Mouse (Mus musculus): ENCODE data around the gene Ly6g6f. TPM values are rescaled to one million over a fixed set of nuclear protein-coding genes. Genes with fewer than 3 reads are reported as not detected.

Ly6g6f gene
- polyA plus RNA-seq, 1 experiment = 0.84 TPM

DNA sequence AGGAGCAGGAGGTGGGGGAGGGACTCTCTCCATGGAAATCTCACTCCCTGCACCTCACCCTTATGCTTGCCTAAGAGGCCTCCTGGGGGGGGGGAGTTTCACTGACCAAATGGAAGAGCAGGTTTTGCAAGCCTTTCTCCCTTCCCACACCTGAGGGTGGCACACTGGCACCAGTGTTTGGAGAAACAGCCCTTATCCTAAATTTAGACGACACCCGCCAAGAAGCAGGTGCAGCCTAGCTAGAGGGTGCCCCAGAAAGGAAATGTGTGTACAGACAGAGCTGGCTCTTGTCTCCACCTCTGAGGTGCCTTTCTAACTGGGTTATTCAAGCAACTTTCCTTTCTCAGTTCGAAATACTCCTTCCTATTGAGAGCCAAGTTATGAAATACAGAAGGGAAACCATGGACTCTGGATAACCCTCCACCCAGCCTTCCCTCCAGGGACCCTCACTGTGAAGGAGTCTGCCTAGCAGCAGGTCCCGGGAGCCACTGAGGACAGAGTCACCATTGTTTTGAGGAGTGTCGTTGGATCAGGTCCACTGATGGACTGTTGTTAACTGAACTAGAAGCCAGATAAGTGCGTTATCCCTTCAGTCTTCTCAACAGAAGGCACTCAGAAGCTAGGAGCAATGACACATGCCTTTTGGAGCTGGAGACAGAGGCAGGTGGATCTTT lies 14.7 kb downstream of the Ly6g6f start:
- Histone ChIP-seq H3K4me1 (ENCODE audit: control insufficient read depth, insufficient read depth, low read length) (no peaks in the 10 kb centered on the region), H3K4me3 (replicated peaks; ENCODE audit: extremely low read depth, low read depth, low read length) (no peak overlapping the region)
- no peak for DNase-seq
- TF ChIP-seq POLR2A (IDR thresholded peaks at IDR 0.05; ENCODE audit: borderline replicate concordance, extremely low read depth, low read depth, low read length) (no peak), CTCF (IDR thresholded peaks at IDR 0.05; ENCODE audit: insufficient read depth, low read length) (peak; percentile 21; the same call in 1 of the 2 replicates)
- 47% methylated on average over 6 of the region's 6 CpGs for WGBS

DNA sequence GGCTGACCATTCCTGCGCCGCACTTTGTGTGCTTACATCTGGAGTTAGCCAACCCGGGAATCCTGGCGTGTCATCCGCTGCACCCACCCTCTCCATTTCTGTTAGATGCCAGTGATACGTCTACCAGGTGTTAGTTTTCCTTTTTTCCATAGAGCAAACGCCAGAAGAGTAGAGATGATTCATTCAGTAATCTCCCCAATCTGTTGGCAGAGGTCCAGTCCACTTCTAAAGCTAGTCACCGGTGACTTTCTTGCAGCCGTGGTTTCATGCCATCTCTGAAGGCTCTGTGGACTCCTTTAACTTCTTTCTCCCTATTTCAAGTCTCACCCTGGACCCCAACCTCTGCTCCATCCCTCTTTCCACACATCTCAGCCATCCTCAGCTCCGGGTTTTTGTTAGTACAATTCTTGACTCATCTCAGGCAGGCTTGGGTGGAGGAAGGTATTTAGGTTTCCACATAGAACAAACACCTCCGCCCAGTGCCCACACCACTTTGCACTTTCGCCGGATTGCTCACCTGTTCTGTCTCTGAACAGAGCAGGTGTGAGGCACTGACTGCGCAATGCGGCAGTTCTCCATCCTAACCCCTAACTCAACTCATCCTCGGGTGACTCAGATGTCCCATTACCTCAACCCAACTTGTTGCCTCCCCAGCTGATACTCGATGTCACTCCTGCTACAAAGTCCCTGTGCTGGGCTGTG lies 17.0 kb downstream of the Ly6g6f start:
- 53% methylated on average over 17 of the region's 17 CpGs for WGBS
- TF ChIP-seq CTCF (IDR thresholded peaks at IDR 0.05; ENCODE audit: insufficient read depth, low read length) (no peak), POLR2A (IDR thresholded peaks at IDR 0.05; ENCODE audit: borderline replicate concordance, extremely low read depth, low read depth, low read length) (peak; percentile 20; the same call in 1 of the 2 replicates)
- no peak overlapping the region for H3K4me3 ChIP-seq (replicated peaks; ENCODE audit: extremely low read depth, low read depth, low read length)
- no peak for DNase-seq
- peaks cover 5% of the 10 kb centered on the region for H3K4me1 ChIP-seq (ENCODE audit: control insufficient read depth, insufficient read depth, low read length)

DNA sequence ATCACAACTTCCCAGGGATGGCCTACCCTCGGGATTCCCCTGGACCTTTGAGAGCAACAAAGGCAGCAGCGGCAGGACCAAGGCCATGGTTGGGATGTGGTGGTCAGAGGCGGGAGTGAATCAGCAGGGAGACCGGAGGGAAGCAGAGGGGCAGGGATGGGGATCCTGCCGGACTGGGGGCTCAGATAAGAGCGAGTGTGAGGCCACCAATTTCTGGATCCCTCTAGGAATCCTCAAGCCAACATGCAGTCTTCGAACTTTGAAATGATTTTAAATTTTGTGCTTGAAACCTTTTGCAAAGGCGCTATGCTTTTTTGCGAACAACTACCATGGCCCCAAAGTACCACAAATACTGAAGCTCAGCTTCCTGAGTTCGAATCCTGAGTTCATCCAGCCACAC lies 19.3 kb downstream of the Ly6g6f start, which contains the start of gene Mpig6b:
Mpig6b (minus strand) TSS at position 101 of the 400 bp plus-strand sequence.
- WGBS = 69% methylated on average over 10 of the region's 10 CpGs
- TF ChIP-seq CTCF (IDR thresholded peaks at IDR 0.05; ENCODE audit: insufficient read depth, low read length) (no peak), POLR2A (IDR thresholded peaks at IDR 0.05; ENCODE audit: borderline replicate concordance, extremely low read depth, low read depth, low read length) (no peak)
- peaks cover 5% of the 10 kb centered on the region for H3K4me1 ChIP-seq (ENCODE audit: control insufficient read depth, insufficient read depth, low read length)

DNA sequence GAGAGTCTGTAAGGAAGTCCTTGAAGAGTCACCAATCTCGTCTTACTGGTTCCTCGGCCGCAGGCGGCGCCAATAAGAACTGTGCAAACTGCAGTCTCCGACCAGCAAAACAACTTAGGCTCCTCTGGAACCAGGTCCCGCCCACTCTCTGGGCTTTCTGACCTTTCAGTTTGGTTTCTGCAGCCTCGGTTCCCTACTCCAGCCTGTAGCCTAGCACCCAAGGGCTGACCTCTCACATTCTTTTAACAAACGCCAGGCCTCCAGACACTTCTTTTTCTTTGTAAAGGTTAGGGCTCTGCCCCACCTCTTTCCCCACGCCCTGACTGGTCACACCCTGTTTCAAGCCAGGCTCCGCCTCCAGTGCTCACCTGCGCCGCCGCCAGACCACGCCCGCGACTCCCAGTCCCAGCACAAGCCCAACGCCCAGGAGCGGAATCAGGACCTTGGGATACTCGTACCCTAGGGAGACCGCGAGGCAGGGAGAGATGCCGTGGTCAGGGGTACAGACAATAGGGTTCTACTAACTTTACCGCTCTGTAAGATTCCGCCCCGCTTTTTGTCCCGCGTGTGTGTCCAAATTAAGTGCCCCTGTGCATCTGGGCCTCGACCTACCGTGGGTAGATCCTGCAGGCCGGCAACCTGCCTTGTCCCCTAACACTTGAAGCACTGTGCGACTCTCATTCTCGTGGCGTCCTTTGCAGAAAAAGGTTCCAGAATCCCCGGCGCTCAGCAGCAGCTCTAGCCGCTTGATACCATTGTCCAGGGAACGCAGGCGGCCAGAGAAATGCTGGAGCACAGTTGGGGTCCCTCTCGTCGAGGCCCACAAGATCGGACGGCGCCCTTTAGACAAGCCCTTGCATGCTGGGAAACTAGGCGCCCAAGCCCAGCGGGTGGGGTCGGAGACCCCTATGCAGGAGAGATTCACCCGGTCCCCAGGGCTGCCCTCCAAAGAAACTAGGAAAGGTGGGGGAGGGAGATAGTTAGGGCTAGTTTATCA lies 20.2 kb downstream of the Ly6g6f start, which contains the start of gene Ly6g6c:
Ly6g6c (plus strand) TSS at position 438 of the 997 bp plus-strand sequence.
- TF ChIP-seq CTCF (IDR thresholded peaks at IDR 0.05; ENCODE audit: insufficient read depth, low read length) (no peak), POLR2A (IDR thresholded peaks at IDR 0.05; ENCODE audit: borderline replicate concordance, extremely low read depth, low read depth, low read length) (peak; percentile 38; the same call in 1 of the 2 replicates)
- DNase-seq = peak; percentile 78
- Histone ChIP-seq H3K4me1 (ENCODE audit: control insufficient read depth, insufficient read depth, low read length) (peaks cover 8% of the 10 kb centered on the region), H3K4me3 (replicated peaks; ENCODE audit: extremely low read depth, low read depth, low read length) (peak within 1 kb of the TSS; percentile 59)
- 4% methylated on average over 48 of the region's 48 CpGs for WGBS

More for the DNA sequence above, 19.3 kb downstream of the Ly6g6f start, which contains the start of gene Mpig6b:
- no peak for DNase-seq
- H3K4me3 ChIP-seq (replicated peaks; ENCODE audit: extremely low read depth, low read depth, low read length) = peak within 1 kb of the TSS; percentile 59

DNA sequence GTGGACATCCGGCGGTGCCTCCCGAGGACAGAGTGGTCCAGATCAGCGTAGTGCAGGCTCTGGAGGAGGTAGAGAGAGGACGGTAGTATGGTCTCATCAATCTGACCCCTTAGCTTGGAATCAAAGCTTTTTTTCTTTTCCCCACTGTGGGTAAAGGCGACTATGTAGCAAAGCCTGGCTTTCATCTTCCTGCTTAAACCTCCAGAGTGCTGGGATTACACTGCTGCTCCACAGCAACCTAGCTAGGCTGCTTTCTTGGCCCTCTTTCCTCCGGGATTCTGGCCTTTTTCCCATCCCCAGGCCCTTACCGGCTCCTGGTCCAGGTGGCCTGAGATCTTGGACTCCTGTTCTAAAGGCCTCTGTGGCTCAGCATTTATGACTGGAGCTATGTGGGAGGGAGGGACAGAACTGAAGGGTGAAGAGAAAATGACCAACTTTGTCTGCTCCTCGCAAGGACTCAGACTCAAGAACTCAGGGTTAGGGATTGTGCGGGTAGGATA lies 21.0 kb downstream of the Ly6g6f start:
- peak; percentile 41 for DNase-seq
- H3K4me3 ChIP-seq (replicated peaks; ENCODE audit: extremely low read depth, low read depth, low read length) = no peak overlapping the region
- WGBS = 37% methylated on average over 10 of the region's 10 CpGs
- H3K4me1 ChIP-seq (ENCODE audit: control insufficient read depth, insufficient read depth, low read length) = peaks cover 11% of the 10 kb centered on the region
- no peak for TF ChIP-seq CTCF (IDR thresholded peaks at IDR 0.05; ENCODE audit: insufficient read depth, low read length)

DNA sequence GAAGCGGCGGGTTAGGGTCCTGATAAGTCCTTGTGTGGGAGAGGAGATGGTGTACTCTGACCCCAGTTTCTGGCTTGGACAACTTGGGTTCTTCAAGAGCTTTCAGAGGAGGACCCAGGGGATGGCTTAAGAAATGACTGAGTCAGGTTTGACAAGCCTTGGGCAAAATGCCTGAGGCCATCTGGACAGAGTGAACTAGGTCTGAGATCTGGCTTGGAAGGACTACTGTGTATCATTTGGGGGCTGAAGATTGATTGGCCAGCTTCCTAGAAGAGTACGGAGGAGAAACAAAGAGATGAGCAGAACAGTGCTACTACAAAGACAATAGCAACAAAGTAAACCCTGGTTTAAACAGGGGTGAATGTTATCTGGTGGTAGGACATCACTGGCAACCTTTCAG lies 21.9 kb downstream of the Ly6g6f start:
- Histone ChIP-seq H3K4me3 (replicated peaks; ENCODE audit: extremely low read depth, low read depth, low read length) (no peak overlapping the region), H3K4me1 (ENCODE audit: control insufficient read depth, insufficient read depth, low read length) (peaks cover 11% of the 10 kb centered on the region)
- TF ChIP-seq POLR2A (IDR thresholded peaks at IDR 0.05; ENCODE audit: borderline replicate concordance, extremely low read depth, low read depth, low read length) (no peak), CTCF (IDR thresholded peaks at IDR 0.05; ENCODE audit: insufficient read depth, low read length) (no peak)
- DNase-seq = no peak
- 70% methylated on average over 3 of the region's 3 CpGs for WGBS

DNA sequence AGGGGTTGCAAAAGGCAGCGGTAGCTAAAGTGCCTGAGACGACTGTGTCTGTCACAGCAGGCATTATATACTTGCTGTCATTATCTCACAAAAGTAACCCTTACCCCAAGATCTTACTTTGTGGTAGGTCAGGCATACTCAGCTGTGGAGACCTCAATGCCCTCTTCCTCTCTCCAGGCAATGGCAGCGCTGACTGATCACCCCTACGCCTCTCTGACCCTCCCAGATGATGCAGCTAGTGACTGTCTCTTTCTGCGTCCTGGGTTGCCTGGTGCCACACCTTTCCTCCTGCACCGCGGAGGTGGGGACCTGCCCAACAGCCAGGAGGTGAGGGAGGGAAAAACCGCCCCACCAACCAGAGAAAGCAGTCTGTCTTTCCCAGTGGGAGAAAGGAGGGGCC lies 24.1 kb downstream of the Ly6g6f start:
- Histone ChIP-seq H3K4me3 (replicated peaks; ENCODE audit: extremely low read depth, low read depth, low read length) (no peak overlapping the region), H3K4me1 (ENCODE audit: control insufficient read depth, insufficient read depth, low read length) (peaks cover 12% of the 10 kb centered on the region)
- no peak for DNase-seq
- 85% methylated on average over 8 of the region's 8 CpGs for WGBS
- TF ChIP-seq CTCF (IDR thresholded peaks at IDR 0.05; ENCODE audit: insufficient read depth, low read length) (no peak), POLR2A (IDR thresholded peaks at IDR 0.05; ENCODE audit: borderline replicate concordance, extremely low read depth, low read depth, low read length) (no peak)

DNA sequence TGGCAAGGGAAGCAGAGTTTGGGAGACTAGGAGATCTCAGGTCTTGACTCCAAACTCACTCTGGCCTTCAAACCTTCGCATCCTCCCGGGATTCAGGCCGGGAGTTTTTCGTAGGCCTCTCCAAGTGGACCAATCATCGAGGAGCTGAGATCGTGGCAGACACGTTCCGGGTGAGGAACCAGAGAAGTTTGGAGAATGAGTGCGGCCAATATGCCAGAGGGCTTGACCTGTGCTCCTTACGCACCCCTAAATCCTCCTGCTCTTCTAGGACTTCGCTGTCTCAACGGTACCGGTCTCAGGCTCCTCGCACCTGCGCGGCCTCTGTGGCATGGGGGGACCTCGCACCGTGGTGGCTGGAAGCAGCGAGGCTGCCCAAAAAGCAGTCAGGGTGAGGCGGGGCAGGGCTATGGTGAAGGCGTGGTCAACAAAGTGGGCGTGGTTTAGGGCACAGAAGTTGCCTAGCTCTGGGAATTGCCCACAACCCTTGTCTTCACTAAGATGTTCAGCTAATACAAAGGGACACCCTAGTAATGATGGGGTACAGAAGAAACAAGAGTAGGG lies 24.6 kb downstream of the Ly6g6f start:
- peak overlapping the region; percentile 23 for H3K4me3 ChIP-seq (replicated peaks; ENCODE audit: extremely low read depth, low read depth, low read length)
- peaks cover 16% of the 10 kb centered on the region for H3K4me1 ChIP-seq (ENCODE audit: control insufficient read depth, insufficient read depth, low read length)
- DNase-seq = no peak
- 64% methylated on average over 22 of the region's 22 CpGs for WGBS
- no peak for TF ChIP-seq POLR2A (IDR thresholded peaks at IDR 0.05; ENCODE audit: borderline replicate concordance, extremely low read depth, low read depth, low read length)
- no peak for TF ChIP-seq CTCF (IDR thresholded peaks at IDR 0.05; ENCODE audit: insufficient read depth, low read length)

Measured in lung, adult 2 months (tissue).